Mouse (Mus musculus): ENCODE measurements at regions not wholly inside any gene's neighbourhood (a gene's known extent, or its start where the extent isn't known, plus 50 kb on each side); places are given as distances from the start of the nearest gene placed in this dataset.
A peak's percentile ranks its signal among the peaks of the same experiment; 100 is the strongest.

GRCm38 (mm10) chr15:36373900-36374611, 633.5 kb downstream of the Zfp706 start:
- Histone ChIP-seq H3K9ac (ENCODE audit: low read depth, low read length) (peak overlapping the region; percentile 71), H3K4me2 (ENCODE audit: low read depth, low read length) (peak overlapping the region; percentile 87), H3K9me3 (ENCODE audit: control insufficient read depth, low read length) (no peaks in the 10 kb centered on the region; the same call in 1 of the 2 replicates), H3K36me3 (ENCODE audit: control insufficient read depth, insufficient read depth, low read length) (no peaks in the 10 kb centered on the region), H3K27ac (ENCODE audit: low read length) (peak overlapping the region; percentile 94), H3K27me3 (replicated peaks; ENCODE audit: control insufficient read depth, insufficient read depth, low read length) (no peaks in the 10 kb centered on the region), H3K4me3 (ENCODE audit: low read length) (peak overlapping the region; percentile 55), H3K4me1 (ENCODE audit: control insufficient read depth, insufficient read depth, low read length) (peaks cover 16% of the 10 kb centered on the region)
- peak; percentile 88 for ATAC-seq
- WGBS: 8% methylated on average over 11 of the region's 11 CpGs

- no peak overlapping the region for H3K9ac ChIP-seq (ENCODE audit: low read depth, low read length)
- H3K27ac ChIP-seq (ENCODE audit: low read length): peak overlapping the region; percentile 94
- WGBS: 59% methylated on average over 3 of the region's 3 CpGs
- ATAC-seq: no peak
- H3K9me3 ChIP-seq (ENCODE audit: control insufficient read depth, low read length): no peaks in the 10 kb centered on the region; the same call in 1 of the 2 replicates
- no peaks in the 10 kb centered on the region for H3K36me3 ChIP-seq (ENCODE audit: control insufficient read depth, insufficient read depth, low read length)
- H3K4me1 ChIP-seq (ENCODE audit: control insufficient read depth, insufficient read depth, low read length): peaks cover 16% of the 10 kb centered on the region
- H3K27me3 ChIP-seq (replicated peaks; ENCODE audit: control insufficient read depth, insufficient read depth, low read length): no peaks in the 10 kb centered on the region
- H3K4me2 ChIP-seq (ENCODE audit: low read depth, low read length): no peak overlapping the region
- no peak overlapping the region for H3K4me3 ChIP-seq (ENCODE audit: low read length)
These were observed 634.1 kb downstream of the Zfp706 start for GRCm38 (mm10) chr15:36373481-36373880.

GRCm38 (mm10) chr15:36371382-36371781, 636.2 kb downstream of the Zfp706 start:
- H3K27ac ChIP-seq (ENCODE audit: low read length): no peak overlapping the region
- H3K4me3 ChIP-seq (ENCODE audit: low read length): no peak overlapping the region
- H3K9ac ChIP-seq (ENCODE audit: low read depth, low read length): no peak overlapping the region
- H3K4me2 ChIP-seq (ENCODE audit: low read depth, low read length): no peak overlapping the region
- H3K36me3 ChIP-seq (ENCODE audit: control insufficient read depth, insufficient read depth, low read length): no peaks in the 10 kb centered on the region
- peaks cover 16% of the 10 kb centered on the region for H3K4me1 ChIP-seq (ENCODE audit: control insufficient read depth, insufficient read depth, low read length)
- H3K9me3 ChIP-seq (ENCODE audit: control insufficient read depth, low read length): no peaks in the 10 kb centered on the region
- H3K27me3 ChIP-seq (replicated peaks; ENCODE audit: control insufficient read depth, insufficient read depth, low read length): no peaks in the 10 kb centered on the region
- ATAC-seq: no peak

GRCm38 (mm10) chr15:36370906-36371305, 636.7 kb downstream of the Zfp706 start:
- H3K4me2 ChIP-seq (ENCODE audit: low read depth, low read length): no peak overlapping the region
- no peak overlapping the region for H3K9ac ChIP-seq (ENCODE audit: low read depth, low read length)
- H3K36me3 ChIP-seq (ENCODE audit: control insufficient read depth, insufficient read depth, low read length): no peaks in the 10 kb centered on the region
- 81% methylated on average over 4 of the region's 4 CpGs for WGBS
- no peaks in the 10 kb centered on the region for H3K9me3 ChIP-seq (ENCODE audit: control insufficient read depth, low read length)
- no peak overlapping the region for H3K27ac ChIP-seq (ENCODE audit: low read length)
- ATAC-seq: no peak
- peaks cover 16% of the 10 kb centered on the region for H3K4me1 ChIP-seq (ENCODE audit: control insufficient read depth, insufficient read depth, low read length)
- no peaks in the 10 kb centered on the region for H3K27me3 ChIP-seq (replicated peaks; ENCODE audit: control insufficient read depth, insufficient read depth, low read length)
- H3K4me3 ChIP-seq (ENCODE audit: low read length): no peak overlapping the region

- no peak overlapping the region for H3K27ac ChIP-seq (ENCODE audit: low read length)
- H3K36me3 ChIP-seq (ENCODE audit: control insufficient read depth, insufficient read depth, low read length): no peaks in the 10 kb centered on the region
- no peak overlapping the region for H3K9ac ChIP-seq (ENCODE audit: low read depth, low read length)
- H3K27me3 ChIP-seq (replicated peaks; ENCODE audit: control insufficient read depth, insufficient read depth, low read length): no peaks in the 10 kb centered on the region
- no peak overlapping the region for H3K4me2 ChIP-seq (ENCODE audit: low read depth, low read length)
- no peaks in the 10 kb centered on the region for H3K9me3 ChIP-seq (ENCODE audit: control insufficient read depth, low read length)
- no peak for ATAC-seq
- H3K4me3 ChIP-seq (ENCODE audit: low read length): no peak overlapping the region
- H3K4me1 ChIP-seq (ENCODE audit: control insufficient read depth, insufficient read depth, low read length): no peaks in the 10 kb centered on the region
These were observed 640.3 kb downstream of the Zfp706 start for GRCm38 (mm10) chr15:36367296-36367695.

- Histone ChIP-seq H3K27ac (ENCODE audit: low read length) (no peak overlapping the region), H3K4me1 (ENCODE audit: control insufficient read depth, insufficient read depth, low read length) (0 out of 2 replicates have a peak, but pooled peaks cover 5% of the 10 kb centered on the region), H3K4me3 (ENCODE audit: low read length) (no peak overlapping the region), H3K4me2 (ENCODE audit: low read depth, low read length) (no peak overlapping the region), H3K36me3 (ENCODE audit: control insufficient read depth, insufficient read depth, low read length) (no peaks in the 10 kb centered on the region), H3K9me3 (ENCODE audit: control insufficient read depth, low read length) (no peaks in the 10 kb centered on the region), H3K9ac (ENCODE audit: low read depth, low read length) (no peak overlapping the region), H3K27me3 (replicated peaks; ENCODE audit: control insufficient read depth, insufficient read depth, low read length) (no peaks in the 10 kb centered on the region)
- ATAC-seq: no peak
These were observed 642.8 kb downstream of the Zfp706 start for GRCm38 (mm10) chr15:36364757-36365156.

GRCm38 (mm10) chr15:36364062-36364461, 643.5 kb downstream of the Zfp706 start:
- Histone ChIP-seq H3K27ac (ENCODE audit: low read length) (no peak overlapping the region), H3K9ac (ENCODE audit: low read depth, low read length) (no peak overlapping the region), H3K4me2 (ENCODE audit: low read depth, low read length) (no peak overlapping the region), H3K36me3 (ENCODE audit: control insufficient read depth, insufficient read depth, low read length) (no peaks in the 10 kb centered on the region), H3K9me3 (ENCODE audit: control insufficient read depth, low read length) (no peaks in the 10 kb centered on the region), H3K27me3 (replicated peaks; ENCODE audit: control insufficient read depth, insufficient read depth, low read length) (no peaks in the 10 kb centered on the region), H3K4me1 (ENCODE audit: control insufficient read depth, insufficient read depth, low read length) (0 out of 2 replicates have a peak, but pooled peaks cover 5% of the 10 kb centered on the region), H3K4me3 (ENCODE audit: low read length) (no peak overlapping the region)
- WGBS: 72% methylated on average over 5 of the region's 5 CpGs
- no peak for ATAC-seq

- H3K9ac ChIP-seq (ENCODE audit: low read depth, low read length): no peak overlapping the region
- WGBS: 74% methylated on average over 4 of the region's 4 CpGs
- no peak overlapping the region for H3K4me2 ChIP-seq (ENCODE audit: low read depth, low read length)
- H3K27me3 ChIP-seq (replicated peaks; ENCODE audit: control insufficient read depth, insufficient read depth, low read length): no peaks in the 10 kb centered on the region
- no peak overlapping the region for H3K4me3 ChIP-seq (ENCODE audit: low read length)
- ATAC-seq: no peak
- no peaks in the 10 kb centered on the region for H3K9me3 ChIP-seq (ENCODE audit: control insufficient read depth, low read length)
- H3K27ac ChIP-seq (ENCODE audit: low read length): no peak overlapping the region
- H3K36me3 ChIP-seq (ENCODE audit: control insufficient read depth, insufficient read depth, low read length): no peaks in the 10 kb centered on the region
- H3K4me1 ChIP-seq (ENCODE audit: control insufficient read depth, insufficient read depth, low read length): 0 out of 2 replicates have a peak, but pooled peaks cover 5% of the 10 kb centered on the region
These were observed 644.5 kb downstream of the Zfp706 start for GRCm38 (mm10) chr15:36362911-36363565.

GRCm38 (mm10) chr15:36361522-36362148, 645.9 kb downstream of the Zfp706 start:
- no peak overlapping the region for H3K4me3 ChIP-seq (ENCODE audit: low read length)
- WGBS: 53% methylated on average over 7 of the region's 7 CpGs
- H3K9me3 ChIP-seq (ENCODE audit: control insufficient read depth, low read length): no peaks in the 10 kb centered on the region
- no peaks in the 10 kb centered on the region for H3K27me3 ChIP-seq (replicated peaks; ENCODE audit: control insufficient read depth, insufficient read depth, low read length)
- no peak for ATAC-seq
- H3K4me2 ChIP-seq (ENCODE audit: low read depth, low read length): no peak overlapping the region
- no peak overlapping the region for H3K9ac ChIP-seq (ENCODE audit: low read depth, low read length)
- no peaks in the 10 kb centered on the region for H3K36me3 ChIP-seq (ENCODE audit: control insufficient read depth, insufficient read depth, low read length)
- H3K27ac ChIP-seq (ENCODE audit: low read length): no peak overlapping the region
- 0 out of 2 replicates have a peak, but pooled peaks cover 5% of the 10 kb centered on the region for H3K4me1 ChIP-seq (ENCODE audit: control insufficient read depth, insufficient read depth, low read length)

All from intestine, embryonic 16.5 days (tissue).